Mouse (Mus musculus) myocyte (in vitro differentiated cells): ENCODE measurements at regions not wholly inside any gene's neighbourhood (a gene's known extent, or its start where the extent isn't known, plus 50 kb on each side); places are given as distances from the start of the nearest gene placed in this dataset.
A peak's percentile ranks its signal among the peaks of the same experiment; 100 is the strongest.

Experiments
- H3K27me3 ChIP-seq: one replicate; pipeline ENCODE4 v1.6.1; 2011; ENCODE audit not compliant: control insufficient read depth, insufficient read depth, insufficient read length
- H3K36me3 ChIP-seq: one replicate; pipeline ENCODE4 v1.6.1; 2011; ENCODE audit not compliant: control insufficient read depth, insufficient read depth
- H3K4me2 ChIP-seq: one replicate; pipeline ENCODE4 v1.6.1; 2011; ENCODE audit warnings: low read depth, control low read depth
- H3K4me3 ChIP-seq: one replicate; pipeline ENCODE4 v1.5.1; 2011; ENCODE audit warnings: mild to moderate bottlenecking, control low read depth, moderate library complexity
- H3K79me2 ChIP-seq: one replicate; pipeline ENCODE4 v1.6.1; 2011; ENCODE audit not compliant: control insufficient read depth, insufficient read depth
- H3ac ChIP-seq: one replicate; pipeline ENCODE4 v1.6.1; 2011; ENCODE audit not compliant: control insufficient read depth, insufficient read length
- CEBPB ChIP-seq: IDR thresholded peaks from 2 replicates; pipeline ENCODE4 v1.6.1; 2011; ENCODE audit warnings: mild to moderate bottlenecking, moderate library complexity; ENCODE audit not compliant: poor library complexity, insufficient read depth, severe bottlenecking
- E2F4 ChIP-seq: IDR thresholded peaks from one replicate; pipeline ENCODE4 v1.6.1; 2011; ENCODE audit warnings: mild to moderate bottlenecking, control low read depth, moderate library complexity; ENCODE audit not compliant: insufficient read depth
- MAX ChIP-seq: IDR thresholded peaks from one replicate; pipeline ENCODE4 v1.6.1; 2011; ENCODE audit warnings: low read depth, mild to moderate bottlenecking, control low read depth
- MYOD1 ChIP-seq, 3 experiments: IDR thresholded peaks; one replicate each; pipeline ENCODE4 v1.6.1; 2011; ENCODE audit warnings: control low read depth in 2 of 3, low read depth in 2 of 3, mild to moderate bottlenecking in 2 of 3, moderate library complexity in 1 of 3; ENCODE audit not compliant: insufficient read length in 2 of 3, control insufficient read depth in 1 of 3
- MYOG ChIP-seq, 3 experiments: IDR thresholded peaks; one replicate each; pipeline ENCODE4 v1.6.1; 2011; ENCODE audit warnings: control low read depth in 2 of 3, low read depth in 2 of 3, mild to moderate bottlenecking in 2 of 3; ENCODE audit not compliant: insufficient read length in 2 of 3, control insufficient read depth in 1 of 3, insufficient read depth in 1 of 3
- POLR2A ChIP-seq: IDR thresholded peaks from one replicate; pipeline ENCODE4 v1.6.1; 2011; ENCODE audit warnings: low read depth, mild to moderate bottlenecking, control low read depth, moderate library complexity; ENCODE audit not compliant: insufficient read length
- POLR2AphosphoS2 ChIP-seq: IDR thresholded peaks from one replicate; pipeline ENCODE4 v1.6.1; 2011; ENCODE audit warnings: low read depth, control low read depth; ENCODE audit not compliant: insufficient read length
- REST ChIP-seq: IDR thresholded peaks from one replicate; pipeline ENCODE4 v1.6.1; 2011; ENCODE audit warnings: mild to moderate bottlenecking, control low read depth, moderate library complexity; ENCODE audit not compliant: insufficient read depth, insufficient read length
- SRF ChIP-seq: IDR thresholded peaks from one replicate; pipeline ENCODE4 v1.6.1; 2011; ENCODE audit warnings: low read depth; ENCODE audit not compliant: control insufficient read depth, insufficient read length
- TCF12 ChIP-seq: IDR thresholded peaks from one replicate; pipeline ENCODE4 v1.6.1; 2011; ENCODE audit warnings: mild to moderate bottlenecking, control low read depth; ENCODE audit not compliant: poor library complexity, insufficient read depth, severe bottlenecking
- TCF3 ChIP-seq: IDR thresholded peaks from one replicate; pipeline ENCODE4 v1.6.1; 2011; ENCODE audit warnings: low read depth, control low read depth; ENCODE audit not compliant: insufficient read length
- USF1 ChIP-seq: IDR thresholded peaks from one replicate; pipeline ENCODE4 v1.6.1; 2011; ENCODE audit warnings: low read depth, mild to moderate bottlenecking, control low read depth, moderate library complexity

DNA sequence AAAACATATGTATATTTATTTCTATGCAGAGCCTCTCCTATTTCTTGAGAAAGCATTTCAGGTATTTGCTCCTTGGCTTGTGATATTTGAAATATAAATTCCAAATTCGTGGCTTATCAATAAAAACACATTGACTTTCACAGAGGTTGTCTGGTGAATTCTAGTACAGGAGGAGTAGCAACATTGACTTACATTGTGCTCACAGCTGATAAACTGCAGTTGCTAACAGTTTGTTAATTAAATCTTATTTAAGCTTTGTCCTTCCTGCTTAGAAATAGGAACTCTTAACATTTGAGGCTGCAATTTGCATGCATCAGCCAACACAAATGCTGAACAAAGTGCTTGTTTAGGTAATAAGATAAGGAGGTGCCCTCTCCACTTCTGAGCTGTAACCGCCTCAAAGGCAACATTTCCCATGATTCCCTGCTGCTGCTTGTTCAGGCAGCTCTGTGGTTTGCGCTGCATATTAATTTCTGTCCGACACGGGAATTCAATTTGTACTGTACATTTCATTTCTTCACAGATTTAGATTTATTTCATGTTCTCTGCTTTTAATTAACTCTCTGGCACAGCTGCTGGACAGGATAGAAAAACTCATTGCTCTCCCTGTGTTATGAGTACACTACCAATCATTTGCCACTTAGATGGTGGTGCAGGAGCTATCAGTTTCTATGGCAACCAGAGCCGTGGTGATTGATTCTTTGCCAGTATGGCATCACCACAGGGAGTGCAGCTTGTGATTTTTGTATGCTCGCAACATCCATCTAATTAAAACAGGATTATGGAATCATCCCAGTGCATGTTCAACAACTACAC lies 219.0 kb downstream of the Zfp352 start:
- H3K4me3 ChIP-seq: no peak overlapping the region
- TF ChIP-seq MYOG (IDR thresholded peaks at IDR 0.05; ENCODE audit: control insufficient read depth in 1 of 3, insufficient read depth in 1 of 3, insufficient read length in 2 of 3, low read depth in 2 of 3) (no peak), E2F4 (no peak), POLR2A (no peak)
- no peak overlapping the region for H3K4me2 ChIP-seq
- H3ac ChIP-seq: no peak overlapping the region
- H3K79me2 ChIP-seq: no peaks in the 10 kb centered on the region
- no peaks in the 10 kb centered on the region for H3K27me3 ChIP-seq
- H3K36me3 ChIP-seq: no peaks in the 10 kb centered on the region

DNA sequence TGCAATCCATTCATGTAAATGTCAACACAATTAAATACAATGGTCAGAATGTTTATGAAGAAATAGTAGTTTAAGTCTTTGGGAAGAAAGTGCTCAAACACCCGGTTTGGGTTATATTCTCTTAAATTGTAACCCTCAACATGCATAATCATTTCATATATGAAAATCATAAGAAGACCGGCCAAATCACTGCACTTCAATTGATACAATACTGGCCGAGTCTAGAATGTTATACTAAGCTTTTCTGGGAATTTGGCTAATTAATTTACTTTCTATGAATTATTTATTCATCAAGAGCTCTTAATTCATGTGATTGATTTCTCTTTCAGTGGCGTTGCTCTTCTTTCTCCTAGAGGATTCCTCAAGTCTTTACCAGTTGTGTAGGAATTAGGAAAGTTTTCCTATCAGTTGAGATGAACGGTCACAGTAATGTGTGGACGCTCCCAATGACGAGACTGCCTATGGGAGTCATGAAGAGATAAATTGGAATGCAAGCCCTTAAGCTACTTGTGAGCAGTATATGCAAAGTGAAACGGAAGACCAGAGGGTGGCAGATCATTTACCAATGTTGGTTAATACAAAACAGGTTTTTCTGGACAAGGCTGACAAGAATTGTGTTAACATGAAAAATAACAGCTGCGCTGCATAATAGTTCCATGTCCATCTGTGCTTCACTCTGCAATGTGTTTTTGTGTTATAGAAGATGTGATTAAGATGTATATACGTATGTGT lies 219.7 kb downstream of the Zfp352 start:
- Histone ChIP-seq H3ac (no peak overlapping the region), H3K79me2 (no peaks in the 10 kb centered on the region), H3K4me3 (no peak overlapping the region), H3K27me3 (no peaks in the 10 kb centered on the region), H3K4me2 (no peak overlapping the region), H3K36me3 (no peaks in the 10 kb centered on the region)
- TF ChIP-seq MAX: no peak
- no peak for TF ChIP-seq USF1
- TF ChIP-seq POLR2AphosphoS2: no peak
- no peak for TF ChIP-seq SRF
- TF ChIP-seq TCF3: no peak
- TF ChIP-seq TCF12: no peak
- no peak for TF ChIP-seq MYOG (IDR thresholded peaks at IDR 0.05; ENCODE audit: control insufficient read depth in 1 of 3, insufficient read depth in 1 of 3, insufficient read length in 2 of 3, low read depth in 2 of 3)
- TF ChIP-seq REST: no peak
- no peak for TF ChIP-seq E2F4
- no peak for TF ChIP-seq CEBPB
- no peak for TF ChIP-seq POLR2A
- TF ChIP-seq MYOD1 (IDR thresholded peaks at IDR 0.05; ENCODE audit: control insufficient read depth in 1 of 3, insufficient read length in 2 of 3, low read depth in 2 of 3): no peak

DNA sequence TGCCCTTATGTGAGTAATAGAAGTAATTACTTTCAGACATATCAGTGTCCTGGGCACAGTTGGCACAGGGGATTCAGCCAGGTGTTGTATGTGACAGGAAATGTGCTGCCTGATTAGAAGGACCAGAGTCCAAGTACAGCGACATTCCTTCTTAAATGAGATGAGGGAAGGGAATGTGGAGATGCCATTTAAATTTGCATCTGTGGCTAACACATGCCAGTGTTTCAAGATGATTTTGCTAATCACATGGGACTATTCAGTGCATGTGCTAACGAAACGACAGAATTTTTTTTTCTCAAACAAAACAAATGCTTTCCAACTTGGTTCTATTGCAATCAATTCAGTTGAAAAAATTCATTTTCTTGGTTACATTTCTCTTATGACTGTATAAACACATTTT lies 226.6 kb downstream of the Zfp352 start:
- Histone ChIP-seq H3K4me2 (no peak overlapping the region), H3K27me3 (no peaks in the 10 kb centered on the region), H3K4me3 (no peak overlapping the region), H3K36me3 (no peaks in the 10 kb centered on the region), H3ac (no peak overlapping the region), H3K79me2 (no peaks in the 10 kb centered on the region)
- TF ChIP-seq MAX (no peak), CEBPB (no peak), USF1 (no peak), TCF3 (no peak), POLR2A (no peak), REST (no peak), TCF12 (no peak), MYOD1 (IDR thresholded peaks at IDR 0.05; ENCODE audit: control insufficient read depth in 1 of 3, insufficient read length in 2 of 3, low read depth in 2 of 3) (no peak), E2F4 (no peak), MYOG (IDR thresholded peaks at IDR 0.05; ENCODE audit: control insufficient read depth in 1 of 3, insufficient read depth in 1 of 3, insufficient read length in 2 of 3, low read depth in 2 of 3) (no peak), SRF (no peak), POLR2AphosphoS2 (no peak)

- Histone ChIP-seq H3K4me3 (no peak overlapping the region), H3K36me3 (no peaks in the 10 kb centered on the region), H3ac (no peak overlapping the region), H3K4me2 (no peak overlapping the region), H3K79me2 (no peaks in the 10 kb centered on the region), H3K27me3 (no peaks in the 10 kb centered on the region)
- TF ChIP-seq MAX: no peak
- TF ChIP-seq USF1: peak; percentile 12
- no peak for TF ChIP-seq E2F4
- no peak for TF ChIP-seq REST
- no peak for TF ChIP-seq MYOG (IDR thresholded peaks at IDR 0.05; ENCODE audit: control insufficient read depth in 1 of 3, insufficient read depth in 1 of 3, insufficient read length in 2 of 3, low read depth in 2 of 3)
Observed at GRCm38 (mm10) chr4:90452576-90452975, 234.0 kb downstream of the Zfp352 start.

DNA sequence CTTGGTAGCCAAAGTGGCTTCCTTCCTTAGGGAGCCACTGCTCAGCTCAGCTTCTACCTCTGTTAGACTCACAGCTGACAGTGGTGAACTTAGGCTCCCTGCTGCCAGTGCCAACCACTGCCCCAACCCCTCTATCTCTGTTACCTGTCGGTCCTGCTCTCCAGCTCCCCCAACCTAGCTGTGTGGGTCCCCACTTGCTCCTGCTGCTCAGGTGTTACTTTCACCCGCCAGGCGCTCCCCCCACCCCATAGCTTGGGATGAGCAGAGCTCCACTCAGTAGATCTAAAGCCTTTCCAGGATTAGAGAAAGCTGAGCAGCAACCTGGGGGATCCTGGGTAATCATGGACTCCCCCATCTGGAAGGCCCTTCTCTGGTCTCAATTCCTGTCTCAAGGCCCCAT lies 234.4 kb downstream of the Zfp352 start:
- no peak overlapping the region for H3K4me3 ChIP-seq
- TF ChIP-seq MAX: no peak
- TF ChIP-seq E2F4: no peak
- TF ChIP-seq POLR2AphosphoS2: no peak
- TF ChIP-seq MYOD1 (IDR thresholded peaks at IDR 0.05; ENCODE audit: control insufficient read depth in 1 of 3, insufficient read length in 2 of 3, low read depth in 2 of 3): no peak
- TF ChIP-seq CEBPB: no peak
- no peak for TF ChIP-seq POLR2A
- no peak for TF ChIP-seq USF1
- TF ChIP-seq MYOG (IDR thresholded peaks at IDR 0.05; ENCODE audit: control insufficient read depth in 1 of 3, insufficient read depth in 1 of 3, insufficient read length in 2 of 3, low read depth in 2 of 3): no peak
- no peak for TF ChIP-seq TCF3

More for the DNA sequence above, 234.4 kb downstream of the Zfp352 start:
- Histone ChIP-seq H3K79me2 (no peaks in the 10 kb centered on the region), H3ac (no peak overlapping the region), H3K27me3 (no peaks in the 10 kb centered on the region), H3K36me3 (no peaks in the 10 kb centered on the region), H3K4me2 (no peak overlapping the region)
